Mouse (Mus musculus) embryo, embryonic 10.5 days (tissue): ENCODE results near the gene Usp12.

Source experiments
- DNase-seq: peaks from one replicate; pipeline ENCODE4 v3.0.0-alpha.2; 2015; ENCODE audit warnings: low spot score

The Usp12 gene

GRCm38 (mm10) chr5:146794853-146795252, at the start of gene Usp12:
Gene Usp12 (minus strand): TSS chr5:146795006.
- DNase-seq = peak; percentile 96

- DNase-seq = no peak
Measured at GRCm38 (mm10) chr5:146844301-146844941, 49.6 kb upstream of the Usp12 start.

- DNase-seq = no peak
Measured at GRCm38 (mm10) chr5:146841996-146842395, 47.2 kb upstream of the Usp12 start.

GRCm38 (mm10) chr5:146841301-146841700, 46.5 kb upstream of the Usp12 start:
- DNase-seq = no peak

GRCm38 (mm10) chr5:146840422-146840821, 45.6 kb upstream of the Usp12 start:
- DNase-seq = no peak

GRCm38 (mm10) chr5:146839760-146840159, 45.0 kb upstream of the Usp12 start:
- no peak for DNase-seq

GRCm38 (mm10) chr5:146838836-146839648, 44.2 kb upstream of the Usp12 start:
- no peak for DNase-seq

GRCm38 (mm10) chr5:146837967-146838720, 43.3 kb upstream of the Usp12 start:
- no peak for DNase-seq

GRCm38 (mm10) chr5:146834959-146835358, 40.2 kb upstream of the Usp12 start:
- DNase-seq = no peak

GRCm38 (mm10) chr5:146833673-146834201, 38.9 kb upstream of the Usp12 start:
- DNase-seq = no peak

GRCm38 (mm10) chr5:146832769-146833448, 38.1 kb upstream of the Usp12 start, which contains the start of gene Rpl21:
Gene Rpl21 (plus strand): TSS chr5:146832890.
- DNase-seq = peak; percentile 96

- no peak for DNase-seq
Measured at GRCm38 (mm10) chr5:146832435-146832768, 37.6 kb upstream of the Usp12 start.

GRCm38 (mm10) chr5:146829528-146829927, 34.7 kb upstream of the Usp12 start:
- no peak for DNase-seq

GRCm38 (mm10) chr5:146823005-146823404, 28.2 kb upstream of the Usp12 start:
- DNase-seq = no peak

GRCm38 (mm10) chr5:146818906-146819623, 24.3 kb upstream of the Usp12 start:
- no peak for DNase-seq

- no peak for DNase-seq
Measured at GRCm38 (mm10) chr5:146817583-146817982, 22.8 kb upstream of the Usp12 start.

GRCm38 (mm10) chr5:146815394-146815793, 20.6 kb upstream of the Usp12 start:
- DNase-seq = no peak

GRCm38 (mm10) chr5:146813421-146813820, 18.6 kb upstream of the Usp12 start:
- DNase-seq = no peak

GRCm38 (mm10) chr5:146812866-146813265, 18.1 kb upstream of the Usp12 start:
- no peak for DNase-seq

GRCm38 (mm10) chr5:146809951-146810350, 15.1 kb upstream of the Usp12 start:
- DNase-seq = no peak

GRCm38 (mm10) chr5:146806004-146806430, 11.2 kb upstream of the Usp12 start:
- DNase-seq = no peak
